Mouse (Mus musculus) CD4-positive helper T cell, adult 2 months (primary cell): ENCODE results near the gene Hnrnph2.

Source experiments
- DNase-seq: peaks from one replicate; pipeline ENCODE4 v3.0.0-alpha.2; 2012; ENCODE audit warnings: low read depth, missing footprints, low spot score

Hnrnph2 gene

DNA sequence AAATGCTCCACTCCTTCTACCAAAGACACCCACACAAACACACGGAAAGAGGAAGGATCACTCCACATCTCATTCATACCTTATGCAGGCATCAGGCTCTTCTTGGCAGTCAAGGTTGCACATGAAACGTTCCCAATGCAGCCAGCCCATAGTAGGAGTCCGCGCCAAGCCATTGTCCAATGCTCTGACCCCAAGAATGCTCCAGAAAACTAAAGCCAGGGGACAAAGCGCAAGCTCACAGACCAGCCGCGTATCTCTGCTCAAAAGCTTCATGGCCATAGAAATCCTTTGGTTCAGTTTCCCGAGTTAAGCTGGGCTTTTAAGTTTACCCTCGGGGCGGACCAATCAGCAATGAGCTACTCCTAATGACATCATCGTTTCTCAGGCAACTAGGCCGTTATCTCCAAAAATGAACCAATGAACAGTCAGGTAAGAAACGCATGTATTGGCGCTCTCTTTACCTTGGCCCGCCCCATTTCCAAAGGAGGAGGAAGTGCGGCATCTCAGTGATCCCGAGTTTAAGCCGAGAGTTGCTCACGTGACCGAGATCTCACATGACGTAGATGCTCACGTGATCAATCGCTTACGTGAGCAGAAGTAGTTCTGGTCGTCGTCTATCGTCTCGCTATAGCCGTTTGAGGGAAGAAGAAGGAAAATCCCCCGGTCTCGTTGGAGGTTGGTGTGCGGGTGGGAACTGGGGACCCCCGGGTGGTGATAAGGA is at the start of gene Hnrnph2, which contains the start of gene Gla:
Hnrnph2 (plus strand) TSS at position 521 of the 721 bp plus-strand sequence.
Gla (minus strand) TSS at position 467 of the 721 bp plus-strand sequence.
- DNase-seq: peak; percentile 97

DNA sequence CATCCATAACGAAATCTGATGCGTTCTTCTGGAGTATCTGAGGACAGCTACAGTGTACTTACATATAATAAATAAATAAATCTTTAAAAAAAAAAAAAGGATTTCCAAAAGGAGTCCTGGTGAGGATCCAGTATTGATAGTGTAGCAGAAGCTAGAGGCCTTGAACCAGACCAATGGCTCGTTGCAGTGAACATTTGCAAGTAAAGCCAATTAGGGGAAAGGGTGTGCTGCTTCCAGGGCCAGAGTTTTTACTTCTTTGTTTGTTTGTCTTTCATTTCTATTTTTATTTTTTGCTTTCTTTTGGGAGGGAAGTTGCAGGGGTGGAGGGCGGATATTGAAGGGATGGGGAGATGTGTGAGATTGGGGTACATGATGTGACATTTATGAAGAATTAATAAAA is 47.7 kb upstream of the Hnrnph2 start:
- no peak for DNase-seq

DNA sequence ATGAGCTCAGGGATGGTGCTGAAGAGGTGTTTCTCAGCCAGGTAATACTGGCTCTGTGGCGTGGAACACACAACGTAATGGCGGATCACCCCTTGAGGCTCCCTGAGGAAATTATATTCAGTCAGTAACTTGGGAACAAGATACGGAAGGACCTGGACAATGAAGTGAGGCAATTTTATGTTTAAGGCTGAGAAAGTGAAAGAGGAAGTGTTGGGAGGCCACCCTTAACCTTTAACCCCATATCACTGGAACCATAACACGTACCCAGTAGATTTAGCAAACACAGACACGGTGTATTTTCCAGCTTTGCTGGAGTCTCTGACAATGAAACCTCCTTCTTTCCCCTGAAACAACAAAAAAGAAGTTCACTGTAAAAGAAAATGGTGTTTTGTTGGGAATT is 46.6 kb upstream of the Hnrnph2 start:
- no peak for DNase-seq

DNA sequence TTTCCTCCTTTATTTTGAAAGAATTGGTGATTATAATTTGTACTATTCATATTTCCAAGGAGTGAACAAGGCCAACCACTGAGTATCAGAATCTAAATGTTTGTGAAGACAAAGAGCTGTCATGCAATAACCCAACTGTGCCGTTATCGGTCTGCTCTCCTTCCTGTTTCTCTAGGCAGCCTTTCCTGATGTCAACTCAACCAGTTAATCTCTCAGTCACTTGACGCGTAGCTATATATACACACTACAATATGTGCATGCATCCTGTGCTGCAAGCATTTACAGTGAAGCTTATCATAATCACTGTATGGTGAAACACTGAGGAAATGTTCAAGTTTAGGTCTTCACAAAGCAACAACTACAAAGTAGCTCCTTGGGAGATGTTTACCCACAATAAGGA is 36.7 kb upstream of the Hnrnph2 start:
- no peak for DNase-seq

DNA sequence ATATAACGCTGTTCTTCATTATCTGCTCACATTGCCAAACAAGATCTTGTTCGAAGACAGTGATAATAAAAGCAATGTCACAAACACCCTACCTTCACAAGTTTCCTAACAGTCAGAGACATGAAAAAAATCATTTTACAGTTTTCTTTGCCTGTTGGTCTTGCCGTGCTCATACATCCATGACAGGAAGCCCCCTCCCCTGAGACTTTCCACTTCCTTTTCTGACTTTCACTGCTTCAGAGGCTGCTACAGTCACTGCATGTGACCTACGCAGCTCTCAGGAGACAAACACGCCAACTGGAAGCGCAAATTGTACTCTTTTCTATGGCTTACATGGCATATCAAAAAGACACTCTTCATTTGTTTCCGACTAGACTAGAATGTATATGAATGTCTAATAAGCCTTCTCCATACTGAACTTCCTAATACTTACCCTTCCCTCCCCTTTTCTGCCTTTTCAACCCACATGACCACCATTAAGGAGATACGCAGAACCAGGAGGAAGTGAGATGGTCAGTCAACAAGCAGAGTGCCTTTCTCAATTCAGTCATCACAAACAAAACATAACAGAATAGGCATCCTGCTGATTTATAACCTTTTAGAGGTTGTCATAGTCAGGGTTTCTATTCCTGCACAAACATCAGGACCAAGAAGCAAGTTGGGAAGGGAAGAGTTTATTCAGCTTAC is 34.3 kb upstream of the Hnrnph2 start:
- DNase-seq: peak; percentile 61

- no peak for DNase-seq
Measured at GRCm38 (mm10) chrX:134577896-134578295, 23.1 kb upstream of the Hnrnph2 start.

GRCm38 (mm10) chrX:134580528-134581305 is 20.3 kb upstream of the Hnrnph2 start:
- DNase-seq: no peak

DNA sequence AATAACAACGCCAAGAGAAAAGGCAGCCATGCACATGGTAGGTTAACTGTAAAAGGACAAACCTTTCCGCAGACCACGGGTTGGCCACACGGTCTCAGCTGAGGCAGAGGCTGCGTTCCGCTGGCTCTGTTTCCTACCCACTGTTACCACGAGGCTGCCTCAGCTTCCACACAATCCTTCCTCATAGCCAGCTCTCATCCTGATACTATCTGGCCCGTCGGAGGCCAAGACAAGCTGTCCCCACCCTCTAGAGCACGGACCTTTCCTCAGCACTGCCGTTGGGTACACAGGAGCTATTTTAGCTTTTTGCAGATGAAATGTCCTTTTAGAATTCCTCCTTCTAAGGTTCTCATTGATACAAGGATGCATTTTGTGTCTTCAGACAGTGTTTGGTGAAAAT is 18.7 kb upstream of the Hnrnph2 start:
- no peak for DNase-seq

- no peak for DNase-seq
Measured at GRCm38 (mm10) chrX:134582888-134583669, 17.9 kb upstream of the Hnrnph2 start, which contains the start of gene Btk. Gene Btk, minus strand, starts transcription at chrX:134583570.

- DNase-seq: peak; percentile 93
Measured at GRCm38 (mm10) chrX:134585103-134586002, 15.6 kb upstream of the Hnrnph2 start, which contains the start of gene Rpl36a. Gene Rpl36a, plus strand, starts transcription at chrX:134585654.

GRCm38 (mm10) chrX:134586447-134586846 is 14.5 kb upstream of the Hnrnph2 start:
- DNase-seq: no peak

DNA sequence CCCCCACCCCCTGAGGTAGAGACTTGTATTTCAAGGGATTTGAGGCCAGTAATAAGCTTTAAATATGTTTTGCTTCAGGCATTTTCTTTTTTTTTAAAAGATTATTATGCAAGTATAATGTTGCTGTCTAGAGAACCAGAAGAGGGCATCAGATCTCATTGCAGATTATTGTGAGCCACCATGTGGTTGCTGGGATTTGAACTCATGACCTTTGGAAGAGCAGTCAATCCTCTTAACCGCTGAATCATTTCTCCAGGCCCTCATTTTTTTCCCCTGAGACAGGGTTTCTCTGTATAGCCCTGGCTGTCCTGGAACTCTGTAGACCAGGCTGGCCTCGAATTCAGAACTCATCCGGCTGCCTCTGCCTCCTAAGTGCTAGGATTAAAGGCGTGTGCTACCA is 12.7 kb upstream of the Hnrnph2 start:
- DNase-seq: no peak

- no peak for DNase-seq
Measured at GRCm38 (mm10) chrX:134588997-134589396, 12.0 kb upstream of the Hnrnph2 start.

DNA sequence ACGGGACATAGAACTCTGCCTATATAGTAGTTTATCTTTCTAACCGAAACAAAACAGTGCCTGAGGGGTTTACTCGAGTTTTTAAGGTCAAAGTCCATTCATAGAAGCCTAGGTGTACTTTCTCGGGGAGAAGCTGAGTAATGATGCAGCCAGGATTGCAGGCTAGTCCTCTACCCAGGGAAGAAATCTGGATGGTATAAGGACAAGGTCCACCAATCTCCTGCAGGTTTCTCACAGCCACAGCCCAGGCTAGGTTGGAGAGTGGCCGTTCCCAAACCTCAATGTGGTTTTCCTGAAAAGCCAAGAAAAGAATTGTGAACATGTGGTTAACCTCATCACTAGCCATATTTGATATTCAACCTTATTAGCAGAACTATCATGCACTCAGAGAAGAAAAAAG is 11.1 kb upstream of the Hnrnph2 start:
- DNase-seq: no peak

GRCm38 (mm10) chrX:134599922-134600565 is 935 bp upstream of the Hnrnph2 start:
- no peak for DNase-seq

DNA sequence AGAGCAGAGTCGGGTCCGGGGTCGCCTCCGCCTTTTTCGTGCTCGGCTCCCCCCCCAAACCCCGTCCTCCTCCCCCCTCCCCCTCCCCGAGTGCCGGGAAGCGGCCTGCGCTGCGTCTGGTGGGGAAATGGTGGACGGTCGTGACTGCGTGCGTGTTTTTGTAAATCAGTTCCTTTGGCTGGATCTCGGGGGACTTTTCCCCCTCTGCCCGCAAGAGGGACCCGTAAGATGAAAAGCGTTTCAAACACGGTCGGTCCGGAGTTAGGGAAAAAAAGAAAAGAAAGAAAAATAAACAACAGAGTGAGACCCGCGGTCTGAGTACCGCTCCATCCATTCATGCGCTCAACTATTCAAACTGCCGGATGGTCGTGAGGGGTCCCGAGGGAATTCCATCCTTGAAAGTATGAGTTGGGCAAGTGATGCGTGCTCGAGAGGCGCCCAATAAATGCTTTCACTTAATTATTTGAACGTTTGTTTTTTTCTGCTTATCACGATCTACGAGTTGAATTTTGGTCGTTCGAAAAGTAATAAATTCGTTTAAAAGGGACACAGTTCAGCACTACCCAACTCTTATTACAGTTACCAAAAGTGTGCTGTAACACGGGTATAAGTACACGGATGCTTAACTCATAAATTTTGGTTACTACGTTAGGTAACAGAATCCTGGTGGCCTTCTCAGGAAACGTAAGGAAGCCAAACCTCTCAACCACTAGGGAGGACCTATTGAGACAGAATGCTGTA is 571 bp downstream of the Hnrnph2 start:
- peak; percentile 59 for DNase-seq

GRCm38 (mm10) chrX:134609472-134609871 is 8.5 kb downstream of the Hnrnph2 start:
- DNase-seq: peak; percentile 57

- DNase-seq: no peak
Measured at GRCm38 (mm10) chrX:134610984-134611383, 10.0 kb downstream of the Hnrnph2 start.
